Mouse (Mus musculus) embryo, embryonic 10.5 days (tissue): ENCODE measurements around the gene Sox12.
A peak's percentile ranks its signal among the peaks of the same experiment; 100 is the strongest.
"Not testable (repeated sequence)": the region's sequence is repeated elsewhere in the genome, so short reads cannot be mapped to it uniquely, and the experiment has no call there.

Experiments used
- DNase-seq: peaks from one replicate; pipeline ENCODE4 v3.0.0-alpha.2; 2015; ENCODE audit warnings: low spot score

The Sox12 gene

DNA sequence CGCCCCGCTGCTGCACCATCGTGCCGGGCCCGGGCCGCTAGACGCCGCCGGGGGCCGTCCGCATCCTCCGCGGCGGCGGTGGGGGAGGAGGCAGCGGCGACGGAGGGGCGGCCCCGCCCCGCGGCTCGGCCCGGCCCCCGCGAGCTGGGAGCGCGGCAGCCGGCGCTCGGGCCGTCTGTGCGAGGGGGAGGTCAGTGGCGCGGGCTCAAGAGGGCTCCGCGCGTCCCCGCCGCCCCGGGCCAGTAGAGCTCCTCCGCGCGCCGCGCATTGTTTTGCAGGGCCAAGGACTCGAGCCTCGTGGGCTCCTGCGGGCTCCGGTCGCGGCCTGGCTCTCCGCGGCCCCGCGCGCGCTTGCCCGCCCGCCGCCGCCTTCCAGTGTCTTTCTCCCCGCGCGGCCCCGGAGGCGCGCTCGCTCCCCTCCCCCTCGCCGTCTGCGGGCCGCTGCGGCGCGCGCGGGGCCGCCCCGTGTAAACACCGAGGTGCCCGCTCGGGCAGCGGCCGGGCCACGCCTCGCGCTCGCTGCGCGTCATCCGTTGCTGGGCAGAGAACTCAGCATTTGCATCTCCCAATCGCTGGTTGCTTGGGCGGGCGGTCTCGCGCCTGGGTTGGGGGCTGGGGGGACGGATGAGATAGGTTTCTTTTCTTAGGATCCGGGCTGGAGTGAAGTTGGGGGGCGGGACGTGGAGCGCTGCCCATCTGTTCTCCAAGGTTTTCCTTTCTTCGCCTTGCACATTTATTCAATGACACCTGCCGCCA, at the start of gene Sox12:
Gene Sox12 (minus strand): TSS at position 384 of the 756 bp plus-strand sequence.
- peak; percentile 96 for DNase-seq

DNA sequence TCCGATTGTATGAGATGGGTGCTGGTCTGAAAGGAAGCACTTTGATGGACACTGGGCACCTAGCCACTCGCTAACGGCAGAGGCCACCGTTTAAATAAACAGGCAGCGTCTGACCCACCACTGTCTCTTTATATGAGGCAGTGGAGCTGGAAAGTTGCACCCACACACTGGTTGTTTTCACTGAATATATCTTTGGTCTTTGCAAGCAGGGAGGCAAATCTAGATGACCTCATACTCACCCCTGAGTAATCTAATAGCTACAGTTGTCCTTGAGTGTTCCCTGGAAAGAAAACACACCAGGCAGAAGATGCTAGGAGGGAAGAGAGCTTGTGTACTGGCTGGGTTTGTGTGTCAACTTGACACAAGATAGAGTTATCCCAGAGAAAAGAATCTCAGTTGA, 49.6 kb upstream of the Sox12 start:
- no peak for DNase-seq

DNA sequence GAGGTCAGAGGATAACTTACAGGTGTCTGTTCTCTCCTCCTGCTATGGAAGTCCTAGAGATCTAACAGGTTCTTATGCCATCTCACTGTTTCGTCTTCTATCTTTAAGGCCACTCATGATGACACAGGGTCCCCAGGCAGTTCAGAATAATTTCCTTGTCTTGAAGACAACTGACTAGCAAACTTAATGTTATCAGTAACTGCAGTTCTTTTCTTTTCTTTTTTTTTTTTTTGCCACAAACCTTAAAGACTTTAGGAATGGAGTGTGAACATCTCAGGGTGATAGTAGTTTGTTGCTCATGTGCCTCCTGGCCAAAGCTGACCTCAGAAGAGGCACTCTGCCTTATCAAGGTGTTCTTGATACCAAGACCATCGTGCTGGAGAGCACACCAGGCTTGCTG, 48.8 kb upstream of the Sox12 start:
- no peak for DNase-seq

DNA sequence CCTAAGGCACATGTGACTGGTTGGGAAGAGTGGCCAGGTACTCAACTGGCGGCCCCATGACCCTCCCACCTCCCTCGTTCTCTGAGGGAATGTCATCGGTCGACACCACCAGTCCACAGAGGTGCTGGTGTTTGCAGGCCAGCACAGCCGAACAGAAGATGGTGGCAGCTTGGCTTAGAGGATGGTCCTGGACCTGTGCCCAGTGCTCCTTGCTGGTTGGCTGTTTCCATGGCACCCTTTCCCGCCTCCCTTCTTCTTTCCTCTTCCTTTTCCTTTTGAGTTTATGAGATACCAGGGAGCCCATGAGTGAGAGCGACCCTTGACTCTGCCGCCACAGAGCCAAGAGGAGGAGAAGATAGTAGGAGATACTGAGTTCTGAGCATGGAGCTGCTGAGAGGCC, 45.4 kb upstream of the Sox12 start:
- no peak for DNase-seq

DNA sequence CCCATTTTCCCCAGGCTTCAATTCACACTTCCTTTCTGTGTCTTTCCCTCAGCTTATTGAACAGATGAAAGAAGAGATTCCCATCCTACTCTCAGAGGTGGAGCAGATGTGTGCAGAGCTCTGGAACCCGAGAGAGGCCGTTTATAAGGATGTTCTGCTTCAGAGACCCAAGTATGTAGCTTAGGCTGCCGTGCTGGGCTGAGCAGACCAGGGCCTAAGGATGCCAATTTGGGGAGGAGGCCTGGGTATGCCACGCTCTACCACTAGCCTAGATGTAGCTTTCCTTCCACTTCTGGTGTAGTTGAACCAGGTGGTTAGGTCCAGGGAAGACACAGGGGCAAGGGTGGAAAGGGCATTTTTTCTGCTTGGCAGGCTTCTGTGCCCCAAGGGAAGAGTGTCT, 44.5 kb upstream of the Sox12 start:
- DNase-seq = no peak

DNA sequence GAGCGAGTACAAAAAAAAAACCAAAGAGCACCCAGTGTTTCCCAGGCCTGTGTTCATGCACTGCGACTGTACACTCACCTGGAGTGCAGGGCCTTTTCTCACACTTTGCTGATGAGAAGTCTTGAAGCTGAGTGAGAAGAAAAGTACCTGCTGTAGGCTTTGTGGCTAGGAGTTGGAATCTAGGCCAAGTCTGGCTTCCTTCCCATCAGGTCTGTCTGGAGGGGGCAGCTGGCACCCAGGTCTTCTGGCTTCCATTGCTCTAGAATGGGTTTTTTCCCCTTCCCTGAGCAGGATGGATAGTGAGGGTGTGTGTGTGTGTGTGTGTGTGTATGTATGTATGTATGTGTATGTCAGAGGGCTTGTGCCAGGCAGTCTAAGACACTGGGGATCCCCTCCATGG, 42.0 kb upstream of the Sox12 start:
- DNase-seq = no peak

DNA sequence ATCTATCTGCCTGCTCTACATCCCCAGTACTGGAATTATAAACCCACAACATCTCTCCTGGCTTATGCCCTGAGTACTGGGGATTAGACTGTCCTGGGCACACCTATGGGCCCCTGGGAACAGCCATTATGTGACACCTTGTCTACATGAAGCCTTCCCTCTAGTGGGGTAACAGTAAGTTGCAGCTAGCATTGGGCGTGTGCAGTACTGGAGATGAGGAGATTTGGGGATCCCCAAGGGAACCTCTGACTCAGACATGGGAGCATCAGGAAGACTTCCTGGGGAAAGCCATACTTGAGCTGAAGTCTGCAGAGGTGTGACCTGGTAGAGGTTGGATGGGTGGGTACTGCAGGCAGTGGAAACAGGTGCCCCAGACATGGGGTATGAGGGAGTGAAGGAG, 41.1 kb upstream of the Sox12 start:
- DNase-seq = no peak

DNA sequence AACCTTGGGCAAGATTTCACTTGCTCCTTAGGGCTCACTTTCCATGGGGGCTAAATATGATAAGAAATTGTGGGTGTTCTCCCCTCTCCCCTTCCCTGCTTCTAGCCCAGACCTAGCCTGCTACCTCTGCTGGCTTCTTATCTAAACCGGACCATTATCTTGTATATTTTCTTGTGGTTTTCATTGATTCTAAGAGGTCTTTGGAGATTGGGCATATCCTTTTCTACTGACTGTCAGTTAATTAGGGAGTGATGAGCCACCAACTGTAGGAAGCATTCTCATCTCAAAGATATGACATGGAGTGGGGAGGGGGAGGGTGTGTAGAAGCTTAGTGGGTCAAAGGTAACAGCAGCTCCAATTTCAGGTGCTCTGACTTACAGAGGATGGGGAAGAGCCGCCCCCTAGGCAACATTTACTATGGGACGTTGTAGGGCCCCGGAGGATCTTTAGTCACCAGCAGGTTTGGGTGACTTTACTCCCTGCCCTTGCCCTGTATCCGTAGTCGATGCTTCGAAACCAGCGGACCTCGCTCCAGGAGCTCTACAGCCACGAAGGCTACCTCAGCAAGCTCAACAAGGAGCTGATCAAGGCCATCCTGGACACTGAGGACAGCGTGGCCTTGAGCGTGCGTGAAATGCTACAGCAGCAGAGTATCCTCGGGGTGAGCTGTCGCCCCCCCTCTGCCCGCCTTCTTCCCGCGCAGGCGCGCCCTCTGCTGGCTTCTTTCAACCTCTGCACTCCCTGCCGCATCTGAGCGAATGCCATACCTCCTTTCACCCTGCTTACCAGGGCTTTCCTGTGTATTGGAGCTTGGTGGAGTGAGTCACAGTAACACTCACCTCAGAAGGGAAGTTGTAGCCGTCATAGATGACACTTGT, 39.4 kb upstream of the Sox12 start:
- peak; percentile 92 for DNase-seq

DNA sequence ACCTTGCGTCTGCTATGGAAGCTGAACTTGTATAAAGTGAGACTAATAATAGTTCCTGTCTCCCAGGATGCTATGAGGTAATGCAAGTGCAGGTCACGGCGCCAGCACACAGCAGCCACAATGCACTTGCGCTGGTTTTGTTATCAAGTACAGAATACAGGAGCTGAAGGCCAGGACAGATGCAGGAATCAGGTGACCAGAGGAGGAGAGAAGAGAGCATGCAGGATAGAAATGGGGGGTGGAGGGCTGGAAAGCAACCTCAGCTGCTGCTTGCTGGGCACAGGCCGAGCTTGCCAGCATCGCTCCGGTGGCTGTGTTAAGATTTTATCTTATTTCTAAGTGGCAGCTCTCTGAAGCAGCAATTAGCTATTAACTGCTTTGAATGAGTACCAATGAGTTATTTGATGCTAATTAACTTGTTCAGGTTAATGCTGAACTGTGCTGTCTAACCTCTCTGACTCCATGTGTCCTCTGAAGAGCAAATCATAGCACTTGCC, 38.6 kb upstream of the Sox12 start:
- no peak for DNase-seq

DNA sequence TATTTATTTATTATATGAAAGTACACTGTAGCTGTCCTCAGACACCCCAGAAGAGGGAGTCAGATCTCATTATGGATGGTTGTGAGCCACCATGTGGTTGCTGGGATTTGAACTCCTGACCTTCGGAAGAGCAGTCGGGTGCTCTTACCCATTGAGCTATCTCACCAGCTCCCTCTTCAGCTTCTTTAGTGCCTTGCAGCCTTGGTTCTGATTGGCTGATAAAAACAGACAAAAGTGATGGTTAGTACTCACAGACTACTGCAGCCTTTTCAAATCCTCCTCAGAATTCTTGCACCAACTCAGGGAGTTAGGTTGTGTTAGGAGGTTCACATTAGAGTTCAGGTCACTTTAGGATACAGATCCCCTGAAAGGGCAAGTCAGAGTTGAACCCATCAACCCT, 30.6 kb upstream of the Sox12 start:
- DNase-seq = not testable (repeated sequence)

DNA sequence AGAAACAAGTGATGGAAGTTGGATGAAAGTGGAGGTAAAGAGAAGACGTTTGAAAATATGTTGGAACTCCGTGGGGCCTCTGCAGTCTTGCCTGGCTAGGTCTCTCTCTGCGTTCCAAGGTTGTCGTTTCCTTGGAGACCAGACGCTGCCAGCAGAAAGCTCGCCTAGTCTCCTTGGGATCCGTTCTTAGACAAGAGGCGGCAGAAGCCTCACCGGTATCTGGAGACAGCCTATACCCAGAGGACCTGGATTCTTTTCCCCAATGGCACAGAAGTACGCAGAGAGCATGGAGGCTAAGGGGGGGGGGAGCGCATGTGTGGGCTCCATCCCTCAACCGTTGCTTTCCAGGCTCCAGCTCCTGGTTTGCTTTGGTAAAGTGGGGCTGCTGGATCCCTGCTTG, 29.6 kb upstream of the Sox12 start:
- DNase-seq = peak; percentile 62

DNA sequence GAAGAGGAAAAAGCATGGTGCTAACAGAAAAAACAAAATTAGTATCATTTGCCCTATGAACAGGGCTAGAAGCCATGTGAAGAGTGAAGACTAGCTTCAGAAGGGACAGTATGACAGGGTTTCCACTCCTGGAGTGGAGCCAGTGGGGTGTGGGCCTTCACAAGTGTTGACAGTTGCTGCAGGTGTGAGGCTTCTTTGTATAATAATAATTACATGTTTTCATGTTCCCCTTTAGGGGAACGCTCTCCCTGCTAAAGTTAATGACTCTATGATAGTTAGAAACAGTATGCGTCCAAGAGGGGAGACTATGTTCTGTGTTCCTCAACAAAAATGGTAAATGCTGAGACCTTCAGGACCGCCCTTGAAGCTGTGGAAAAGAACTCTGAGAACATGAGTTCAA, 17.9 kb upstream of the Sox12 start:
- DNase-seq = no peak

DNA sequence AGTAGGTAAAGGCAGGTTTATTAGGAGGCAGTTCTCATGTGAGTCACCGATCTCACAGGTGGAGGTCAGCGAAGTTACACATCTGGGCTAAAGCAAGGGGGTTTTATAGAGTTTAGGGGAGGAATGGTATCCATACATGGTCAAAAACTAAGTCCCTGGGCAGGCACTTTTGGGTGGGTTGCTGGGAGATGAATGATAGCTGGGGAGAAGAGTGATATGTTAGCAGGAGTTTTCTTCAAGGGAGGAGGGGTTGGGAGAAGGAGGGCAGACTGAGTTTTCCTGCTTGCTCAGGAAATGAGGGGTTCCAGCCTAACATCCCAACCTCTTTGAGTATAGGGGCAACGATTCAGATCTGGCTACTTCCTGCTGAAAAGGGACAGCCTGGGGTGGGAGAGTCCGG, 17.4 kb upstream of the Sox12 start, which contains the start of gene 6820408C15Rik:
Gene 6820408C15Rik (plus strand): TSS at position 301 of the 400 bp plus-strand sequence.
- DNase-seq = no peak

DNA sequence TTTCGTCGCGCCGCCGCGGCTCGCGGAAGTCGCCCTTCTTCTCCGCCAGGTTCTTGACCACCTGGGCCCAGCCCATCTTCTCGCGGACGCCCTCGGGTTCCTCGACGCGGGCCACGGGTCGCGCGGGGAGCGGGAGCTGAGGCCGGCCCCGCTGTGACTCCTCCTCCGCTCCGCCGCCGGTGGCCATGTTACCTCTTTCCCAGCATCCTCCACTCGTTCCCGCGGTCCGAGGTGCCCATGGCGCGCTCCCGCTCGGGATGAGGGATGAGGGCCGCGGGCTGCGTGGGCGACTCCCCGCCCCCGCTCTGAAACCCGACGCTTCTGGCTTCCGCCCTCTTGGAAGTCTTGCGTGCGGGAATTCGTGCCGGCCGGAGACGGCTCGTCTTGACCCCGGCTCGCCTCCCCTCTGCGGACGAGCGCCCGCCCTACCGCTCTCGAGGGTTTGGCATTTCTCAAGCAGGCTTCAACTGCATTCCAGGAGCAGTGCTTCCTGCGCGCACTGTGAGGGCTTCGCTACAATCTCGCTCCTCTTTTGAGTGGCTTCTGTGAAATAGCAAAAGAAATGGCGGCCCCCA, 16.8 kb upstream of the Sox12 start, which contains the start of gene Zcchc3:
Gene Zcchc3 (minus strand): TSS at position 437 of the 575 bp plus-strand sequence.
- peak; percentile 95 for DNase-seq

DNA sequence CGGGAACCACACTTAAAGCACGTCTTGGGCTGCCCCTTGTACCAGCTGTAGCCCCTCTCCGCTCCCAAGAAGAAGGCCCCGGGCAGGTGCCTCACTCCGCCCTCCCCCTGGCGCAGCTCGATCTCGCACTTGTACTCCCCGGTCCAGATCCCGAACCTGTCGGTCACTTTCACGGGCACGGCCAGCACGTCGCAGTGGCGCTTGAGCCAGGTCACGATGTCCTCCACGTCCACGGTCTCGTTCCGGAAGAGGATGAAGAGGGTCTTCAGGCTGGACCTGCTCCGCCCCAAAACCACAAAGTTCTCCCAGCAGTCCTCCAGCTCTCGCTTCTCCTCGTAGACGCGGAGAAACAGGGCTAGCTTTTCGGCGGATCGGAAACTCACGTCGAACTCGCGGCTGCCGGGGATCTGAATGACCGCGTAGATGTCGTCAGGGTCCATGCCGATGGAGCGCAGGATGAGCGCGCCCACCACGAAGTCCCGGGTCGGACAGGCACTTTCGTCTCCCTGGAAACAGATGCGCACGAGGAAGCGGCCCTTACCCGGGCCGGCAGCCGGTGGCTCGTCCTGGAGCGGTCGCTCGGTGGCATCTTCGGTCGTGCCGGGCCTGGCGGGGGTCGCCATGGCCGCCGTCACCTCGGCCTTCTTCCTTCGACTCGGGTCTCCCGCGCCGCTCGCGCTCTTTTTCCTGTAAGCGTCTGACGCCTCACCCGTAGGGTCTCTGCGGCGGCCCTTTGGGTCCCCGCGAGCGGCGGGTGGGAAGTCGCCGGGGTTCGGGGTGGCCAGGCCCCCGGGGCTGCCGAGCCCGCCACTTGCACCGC, 16.1 kb upstream of the Sox12 start:
- DNase-seq = peak; percentile 62

DNA sequence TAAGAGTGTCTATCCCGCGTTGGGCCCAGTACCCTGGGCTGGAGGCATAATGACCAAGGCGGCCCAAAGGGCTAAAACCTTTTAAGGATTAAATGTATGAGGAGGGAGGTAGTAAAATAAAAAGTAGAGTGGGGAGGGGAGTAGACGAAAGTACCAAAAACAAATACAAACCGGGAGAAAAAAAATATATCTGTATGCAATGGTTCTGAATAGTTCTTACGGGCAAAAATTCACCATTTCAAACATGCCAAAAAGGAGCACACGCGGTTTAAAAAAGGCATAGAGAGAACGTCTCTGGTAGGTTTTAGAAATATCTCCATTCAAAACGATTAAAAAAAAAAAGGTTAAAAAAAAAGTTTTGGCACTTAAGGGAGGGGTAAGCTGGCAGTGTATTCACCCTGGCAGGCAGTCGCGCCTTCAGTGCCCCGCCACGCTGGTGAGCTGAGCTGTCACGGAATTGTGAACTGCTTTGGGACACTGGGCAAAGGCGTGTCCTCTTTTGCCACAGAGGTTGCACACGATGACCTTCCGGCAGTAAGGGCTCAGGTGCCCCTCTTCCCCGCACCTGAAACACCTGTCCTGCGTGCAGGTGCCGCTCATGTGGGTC, 15.4 kb upstream of the Sox12 start:
- peak; percentile 53 for DNase-seq

DNA sequence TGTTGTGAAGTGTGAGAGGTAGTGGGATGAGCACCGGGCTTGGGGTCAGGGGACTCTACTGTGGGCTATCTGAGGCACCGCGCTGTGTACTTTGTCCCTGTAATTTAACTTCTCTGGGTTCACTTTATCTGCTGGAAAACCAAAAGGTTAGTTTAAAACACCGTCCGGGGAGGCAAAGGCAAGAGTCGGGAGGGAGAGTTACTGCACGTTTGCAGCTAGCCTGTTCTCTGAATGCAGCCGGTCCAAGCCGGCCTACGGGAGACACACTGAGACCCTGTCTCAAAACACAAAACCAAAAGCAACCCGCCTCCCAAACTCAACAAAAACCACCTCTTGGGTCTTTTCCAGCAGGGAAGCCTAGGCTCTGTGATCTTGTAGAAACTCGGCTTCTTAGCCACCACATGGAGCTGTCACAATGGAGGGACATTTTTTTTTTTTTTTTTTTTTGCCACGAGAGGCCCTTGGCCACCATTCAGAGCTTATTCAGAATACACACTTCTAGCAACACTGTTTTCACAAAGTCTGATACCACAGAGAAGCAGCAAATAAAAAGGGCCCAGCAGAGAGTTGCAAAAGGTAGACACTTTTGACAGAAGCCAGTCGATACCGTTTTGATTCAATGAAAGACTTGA, 14.8 kb upstream of the Sox12 start:
- DNase-seq = peak; percentile 55

DNA sequence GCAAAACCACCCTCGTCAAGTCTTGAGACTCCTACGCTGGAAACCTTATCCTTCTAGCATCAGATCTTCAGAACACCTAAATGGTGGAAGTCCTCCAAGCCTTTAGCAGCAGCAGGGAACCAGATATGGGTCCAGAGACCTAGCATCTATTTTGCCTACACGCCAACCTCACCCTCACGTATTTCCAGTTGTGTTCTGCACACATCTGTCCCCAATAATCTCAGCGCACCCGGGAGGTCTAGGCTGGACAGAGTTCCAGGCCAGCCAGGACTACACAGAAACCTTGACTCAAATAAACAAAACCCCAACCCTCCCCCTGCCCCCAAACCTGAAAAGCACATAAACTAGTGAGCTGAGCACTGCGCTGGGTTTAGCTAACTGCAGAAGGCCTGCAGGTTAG, 13.6 kb upstream of the Sox12 start:
- peak; percentile 66 for DNase-seq

DNA sequence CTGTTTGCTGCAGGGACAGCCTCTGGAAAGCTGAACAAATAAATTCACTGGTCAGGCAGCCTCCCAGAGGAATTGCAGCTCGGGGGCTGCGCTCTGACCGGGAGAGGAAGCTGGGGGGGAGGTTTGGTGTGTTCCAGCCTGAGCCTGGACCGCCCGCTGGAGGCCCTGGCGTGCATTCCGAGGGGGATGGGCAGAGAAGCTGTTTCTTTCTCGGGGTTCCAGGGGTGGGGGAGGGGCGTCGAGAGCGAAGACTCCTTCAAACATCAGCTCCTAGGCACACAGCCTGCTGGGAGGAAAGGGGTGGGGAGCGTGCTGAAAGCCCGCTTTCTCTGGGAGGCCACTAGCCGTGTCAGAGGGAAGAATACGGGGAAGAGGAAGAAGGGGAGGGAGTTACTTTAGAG, 13.1 kb upstream of the Sox12 start:
- peak; percentile 98 for DNase-seq

DNA sequence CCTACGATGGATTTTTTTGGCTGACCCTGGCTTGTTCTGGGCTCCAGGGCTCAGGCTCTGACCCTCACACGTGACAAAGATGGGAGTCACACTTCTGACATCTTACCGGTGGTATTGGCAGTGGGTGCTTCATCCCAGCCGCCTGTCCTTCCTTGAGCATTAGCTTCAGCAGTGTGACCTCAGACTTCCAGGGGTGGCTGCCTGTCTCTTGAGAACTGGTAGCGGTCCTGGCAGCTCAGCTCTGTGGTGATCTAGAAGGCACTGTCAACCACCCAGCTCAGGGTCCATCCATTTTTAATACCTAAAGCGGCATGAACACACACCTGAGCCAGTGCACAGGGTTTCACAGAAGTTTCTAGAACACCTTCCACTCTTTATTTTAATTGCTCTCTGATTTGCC, 11.9 kb upstream of the Sox12 start:
- no peak for DNase-seq

DNA sequence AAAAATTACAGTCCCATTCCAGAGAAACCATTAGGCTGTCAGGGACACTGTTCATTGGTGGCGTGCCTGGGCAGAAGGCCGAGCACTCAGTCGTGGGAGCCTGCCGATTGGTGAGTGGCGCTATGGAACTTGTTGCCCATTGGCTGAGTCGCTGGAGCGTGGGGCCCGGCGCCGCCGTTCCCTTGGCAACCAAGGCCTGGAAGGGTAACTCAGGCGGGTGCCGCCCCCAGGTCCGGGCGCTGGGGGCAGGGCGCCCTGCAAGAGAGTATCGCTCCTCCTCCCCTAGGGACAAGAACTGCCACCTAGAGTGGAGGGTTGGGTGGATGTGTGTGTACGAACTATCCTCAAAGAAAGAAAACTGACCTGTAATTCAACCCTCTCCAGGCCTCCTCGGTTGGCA, 8.3 kb upstream of the Sox12 start:
- DNase-seq = peak; percentile 98
